Mouse (Mus musculus) kidney, postnatal 0 days (tissue): Measurements from ENCODE around the gene Gm42957. TPM values are rescaled to one million over a fixed set of nuclear protein-coding genes. Genes with fewer than 3 reads are reported as not detected.
"Not testable (repeated sequence)": the region's sequence is repeated elsewhere in the genome, so short reads cannot be mapped to it uniquely, and the experiment has no call there.

ENCODE experiments used
- ATAC-seq: fragments of 200-750 bp; cut with Nextera tagmentation; replicated peaks from 2 replicates; pipeline ENCODE4 v1.8.0; 2017; ENCODE audit warnings: low read depth, moderate number of reproducible peaks, moderate TSS enrichment, moderate library complexity; ENCODE audit not compliant: low FRiP score
- DNase-seq: peaks from one replicate; pipeline ENCODE4 v3.0.0-alpha.2; 2016; ENCODE audit warnings: low spot score
- H3K27ac ChIP-seq: fragments of 300-500 bp; sonication (generic); 2 replicates; pipeline ENCODE4 v1.5.1; 2014; ENCODE audit warnings: mild to moderate bottlenecking
- H3K27me3 ChIP-seq: fragments of 300-500 bp; sonication (generic); 2 replicates; pipeline ENCODE4 v1.6.1; 2014; ENCODE audit warnings: low read length, mixed read lengths; ENCODE audit not compliant: insufficient read depth
- H3K36me3 ChIP-seq: fragments of 300-500 bp; sonication (generic); 2 replicates; pipeline ENCODE4 v1.6.1; 2014; ENCODE audit warnings: low read length, mixed read lengths; ENCODE audit not compliant: insufficient read depth
- H3K4me1 ChIP-seq: fragments of 300-500 bp; sonication (generic); replicated peaks from 2 replicates; pipeline ENCODE4 v1.6.1; 2014; ENCODE audit warnings: antibody characterized with exemption, low read length, mixed read lengths; ENCODE audit not compliant: insufficient read depth
- H3K4me2 ChIP-seq: fragments of 300-500 bp; sonication (generic); 2 replicates; pipeline ENCODE4 v1.6.1; 2014; ENCODE audit warnings: mild to moderate bottlenecking, low read length, moderate library complexity, mixed read lengths
- H3K4me3 ChIP-seq: fragments of 300-500 bp; sonication (generic); replicated peaks from 2 replicates; pipeline ENCODE4 v1.5.1; 2014; ENCODE audit warnings: low read depth, low read length
- H3K9ac ChIP-seq: fragments of 300-500 bp; sonication (generic); 2 replicates; pipeline ENCODE4 v1.6.1; 2014; ENCODE audit warnings: low read depth, low read length
- H3K9me3 ChIP-seq: fragments of 300-500 bp; sonication (generic); replicated peaks from 2 replicates; pipeline ENCODE4 v1.6.1; 2016; ENCODE audit warnings: low read length, inconsistent platforms, mixed read lengths
- CTCF ChIP-seq: IDR thresholded peaks from 2 replicates; pipeline ENCODE4 v1.5.1; 2016; ENCODE audit warnings: antibody characterized with exemption, low read depth, mild to moderate bottlenecking, moderate library complexity
- WGBS: fragments of 180-500 bp; shearing (Covaris S2); extraction: QIAGEN DNeasy Blood & Tissue Kit; methylation state at CpG from one replicate; pipeline ENCODE4 v1.1.7; 2014; 5-methylcytosine and 5-hydroxymethylcytosine counted together
- polyA plus RNA-seq: library from polyadenylated mRNA; unstranded; fragments of >200 nt; fragmentation: Nextera tagmentation; extraction: Ambion mirVana; gene quantifications from 2 replicates; pipeline ENCODE4 v1.2.1, GENCODE M21; 2015

Gm42957 gene
- polyA plus RNA-seq, 1 experiment from 2014 or later: not detected

GRCm38 (mm10) chr3:96678456-96678855 lies 43.2 kb downstream of the Gm42957 start:
- H3K36me3 ChIP-seq: no peaks in the 10 kb centered on the region
- no peak for TF ChIP-seq CTCF
- no peaks in the 10 kb centered on the region for H3K4me1 ChIP-seq
- H3K9me3 ChIP-seq: no peaks in the 10 kb centered on the region
- DNase-seq: no peak
- no peak overlapping the region for H3K4me3 ChIP-seq
- WGBS: 61% methylated on average over 7 of the region's 7 CpGs
- H3K27ac ChIP-seq: no peak overlapping the region
- no peak for ATAC-seq
- no peak overlapping the region for H3K9ac ChIP-seq
- no peak overlapping the region for H3K4me2 ChIP-seq
- no peaks in the 10 kb centered on the region for H3K27me3 ChIP-seq

GRCm38 (mm10) chr3:96679159-96679674 lies 43.9 kb downstream of the Gm42957 start:
- H3K4me3 ChIP-seq: no peak overlapping the region
- ATAC-seq: no peak
- no peaks in the 10 kb centered on the region for H3K4me1 ChIP-seq
- TF ChIP-seq CTCF: no peak
- WGBS: 49% methylated on average over 5 of the region's 5 CpGs
- no peaks in the 10 kb centered on the region for H3K27me3 ChIP-seq
- no peak for DNase-seq
- no peak overlapping the region for H3K27ac ChIP-seq
- H3K9me3 ChIP-seq: no peaks in the 10 kb centered on the region
- no peak overlapping the region for H3K4me2 ChIP-seq
- no peaks in the 10 kb centered on the region for H3K36me3 ChIP-seq
- H3K9ac ChIP-seq: no peak overlapping the region

- H3K27ac ChIP-seq: no peak overlapping the region
- H3K27me3 ChIP-seq: no peaks in the 10 kb centered on the region
- WGBS: 43% methylated on average over 12 of the region's 12 CpGs
- no peak for TF ChIP-seq CTCF
- DNase-seq: no peak
- H3K4me2 ChIP-seq: no peak overlapping the region
- no peaks in the 10 kb centered on the region for H3K9me3 ChIP-seq
- H3K9ac ChIP-seq: no peak overlapping the region
- no peaks in the 10 kb centered on the region for H3K4me1 ChIP-seq
- no peak overlapping the region for H3K4me3 ChIP-seq
- H3K36me3 ChIP-seq: no peaks in the 10 kb centered on the region
- no peak for ATAC-seq
These were observed 45.1 kb downstream of the Gm42957 start for GRCm38 (mm10) chr3:96680269-96680956.

- 80% methylated on average over 3 of the region's 3 CpGs for WGBS
- no peak for TF ChIP-seq CTCF
- Histone ChIP-seq H3K27me3 (no peaks in the 10 kb centered on the region), H3K36me3 (no peaks in the 10 kb centered on the region), H3K9ac (no peak overlapping the region), H3K27ac (no peak overlapping the region), H3K9me3 (no peaks in the 10 kb centered on the region), H3K4me1 (no peaks in the 10 kb centered on the region), H3K4me2 (no peak overlapping the region), H3K4me3 (no peak overlapping the region)
- ATAC-seq: no peak
- DNase-seq: no peak
These were observed 48.2 kb downstream of the Gm42957 start for GRCm38 (mm10) chr3:96683496-96683895.

- H3K9me3 ChIP-seq: no peaks in the 10 kb centered on the region
- H3K27ac ChIP-seq: no peak overlapping the region
- peak overlapping the region; percentile 44 for H3K4me2 ChIP-seq
- no peak for TF ChIP-seq CTCF
- no peak for DNase-seq
- 58% methylated on average over 17 of the region's 17 CpGs for WGBS
- no peak overlapping the region for H3K9ac ChIP-seq
- no peak for ATAC-seq
- H3K4me3 ChIP-seq: 0 out of 2 replicates have a peak overlapping the region, but pooled peaks have one; percentile 9
- no peaks in the 10 kb centered on the region for H3K27me3 ChIP-seq
- H3K36me3 ChIP-seq: no peaks in the 10 kb centered on the region
- no peaks in the 10 kb centered on the region for H3K4me1 ChIP-seq
These were observed 49.0 kb downstream of the Gm42957 start for GRCm38 (mm10) chr3:96684151-96684821.

DNA sequence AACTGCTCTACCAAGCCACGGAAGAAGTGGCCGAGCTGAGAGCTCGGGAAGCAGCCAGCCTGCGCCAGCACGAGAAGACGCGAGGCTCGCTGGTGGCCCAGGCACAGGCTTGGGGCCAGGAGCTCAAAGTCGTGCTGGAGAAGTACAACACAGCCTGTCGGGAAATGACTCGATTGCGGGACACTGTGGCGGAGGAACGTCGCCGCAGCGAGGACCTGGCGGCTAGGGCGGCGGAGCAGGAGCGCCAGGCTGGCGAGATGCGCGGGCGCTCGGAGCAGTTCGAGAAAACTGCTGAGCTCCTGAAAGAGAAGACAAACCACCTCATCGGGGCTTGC lies 49.5 kb downstream of the Gm42957 start:
- no peak overlapping the region for H3K9ac ChIP-seq
- WGBS: 27% methylated on average over 28 of the region's 28 CpGs
- TF ChIP-seq CTCF: no peak
- DNase-seq (no peak), ATAC-seq (no peak)
- no peaks in the 10 kb centered on the region for H3K9me3 ChIP-seq
- H3K27me3 ChIP-seq: no peaks in the 10 kb centered on the region
- H3K36me3 ChIP-seq: no peaks in the 10 kb centered on the region
- H3K4me1 ChIP-seq: no peaks in the 10 kb centered on the region
- 0 out of 2 replicates have a peak overlapping the region, but pooled peaks have one; percentile 9 for H3K4me3 ChIP-seq
- H3K4me2 ChIP-seq: peak overlapping the region; percentile 44
- H3K27ac ChIP-seq: no peak overlapping the region

- not testable (repeated sequence) for H3K4me1 ChIP-seq, DNase-seq, H3K36me3 ChIP-seq, H3K27me3 ChIP-seq, H3K9me3 ChIP-seq, H3K4me3 ChIP-seq, H3K27ac ChIP-seq, H3K4me2 ChIP-seq, ATAC-seq, H3K9ac ChIP-seq
- WGBS: 92% methylated on average over 5 of the region's 5 CpGs
These were observed 50.8 kb downstream of the Gm42957 start for GRCm38 (mm10) chr3:96686057-96686456.
